Mouse (Mus musculus): ENCODE data around the gene Fgf5. TPM values are rescaled to one million over a fixed set of nuclear protein-coding genes. Genes with fewer than 3 reads are reported as not detected.

Fgf5 gene
- polyA plus RNA-seq (2012) = not detected in 2 replicates

DNA sequence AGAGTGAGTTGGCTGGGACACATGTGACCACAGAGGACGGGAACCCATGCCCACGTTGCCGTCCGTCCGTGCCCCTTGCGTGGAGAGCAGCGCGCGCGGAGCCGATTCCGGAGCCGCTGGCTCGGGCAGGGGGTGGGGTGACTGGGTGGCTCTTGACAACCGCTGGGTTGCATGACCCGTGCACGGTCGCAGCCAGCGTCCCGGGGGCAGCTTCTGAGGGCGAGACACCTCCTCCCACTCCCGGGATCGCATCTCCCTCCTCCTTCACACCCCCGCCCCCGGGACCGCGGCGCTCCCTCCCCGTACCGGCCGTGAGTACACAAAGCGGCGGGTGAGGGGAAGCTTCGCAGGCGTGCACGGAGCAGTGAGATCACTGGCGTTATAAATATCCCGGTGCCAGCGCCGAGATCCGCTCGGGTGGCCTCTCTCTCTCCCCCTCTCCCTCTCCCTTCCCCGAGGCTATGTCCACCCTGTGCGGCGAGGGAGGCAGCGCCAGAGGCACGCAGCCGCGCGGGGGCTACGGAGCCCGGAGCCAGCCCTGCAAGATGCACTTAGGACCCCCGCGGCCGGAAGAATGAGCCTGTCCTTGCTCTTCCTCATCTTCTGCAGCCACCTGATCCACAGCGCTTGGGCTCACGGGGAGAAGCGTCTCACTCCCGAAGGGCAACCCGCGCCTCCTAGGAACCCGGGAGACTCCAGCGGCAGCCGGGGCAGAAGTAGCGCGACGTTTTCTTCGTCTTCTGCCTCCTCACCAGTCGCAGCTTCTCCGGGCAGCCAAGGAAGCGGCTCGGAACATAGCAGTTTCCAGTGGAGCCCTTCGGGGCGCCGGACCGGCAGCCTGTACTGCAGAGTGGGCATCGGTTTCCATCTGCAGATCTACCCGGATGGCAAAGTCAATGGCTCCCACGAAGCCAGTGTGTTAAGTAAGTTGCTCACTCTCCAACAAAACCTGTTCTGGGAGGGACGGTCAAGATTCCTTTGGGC is at the start of gene Fgf5:
TSS of gene Fgf5 (plus strand) at position 347 of the 984 bp plus-strand sequence.
- Histone ChIP-seq H3K27me3 (ENCODE audit: control insufficient read depth) (peaks cover 44% of the 10 kb centered on the region), H3K9me3 (ENCODE audit: control insufficient read depth, low read length) (no peaks in the 10 kb centered on the region), H3K36me3 (ENCODE audit: control insufficient read depth) (no peaks in the 10 kb centered on the region), H3K4me1 (ENCODE audit: control insufficient read depth) (no peaks in the 10 kb centered on the region), H3K4me3 (replicated peaks) (no peak within 1 kb of the TSS)
- TF ChIP-seq GATA1 (IDR thresholded peaks at IDR 0.05; ENCODE audit: low read length) = no peak
- TF ChIP-seq TAL1 (IDR thresholded peaks at IDR 0.05; ENCODE audit: low read length) = no peak

DNA sequence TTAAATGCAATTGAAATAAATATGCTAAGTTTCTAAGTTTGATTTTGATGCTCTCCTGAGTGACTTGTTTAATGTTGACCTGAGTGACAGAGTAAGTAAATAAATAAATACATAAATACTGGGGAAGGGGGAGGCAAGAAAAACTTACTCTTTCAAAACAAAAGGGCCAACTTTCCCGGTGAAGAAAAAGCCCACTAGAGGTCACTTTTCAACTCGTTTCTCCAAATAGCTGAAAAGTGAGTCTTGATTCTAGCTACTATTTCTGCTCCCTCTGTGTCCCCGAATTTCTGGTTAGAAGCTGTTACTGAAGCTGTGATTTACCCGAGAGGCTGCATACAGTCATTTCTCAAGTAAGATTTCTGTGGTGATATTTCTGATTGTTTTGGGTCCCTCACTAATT is 41.5 kb upstream of the Fgf5 start:
- no peak for TF ChIP-seq GATA1 (IDR thresholded peaks at IDR 0.05; ENCODE audit: low read length)
- TF ChIP-seq TAL1 (IDR thresholded peaks at IDR 0.05; ENCODE audit: low read length) = no peak
- no peaks in the 10 kb centered on the region for H3K9me3 ChIP-seq (ENCODE audit: control insufficient read depth, low read length)

DNA sequence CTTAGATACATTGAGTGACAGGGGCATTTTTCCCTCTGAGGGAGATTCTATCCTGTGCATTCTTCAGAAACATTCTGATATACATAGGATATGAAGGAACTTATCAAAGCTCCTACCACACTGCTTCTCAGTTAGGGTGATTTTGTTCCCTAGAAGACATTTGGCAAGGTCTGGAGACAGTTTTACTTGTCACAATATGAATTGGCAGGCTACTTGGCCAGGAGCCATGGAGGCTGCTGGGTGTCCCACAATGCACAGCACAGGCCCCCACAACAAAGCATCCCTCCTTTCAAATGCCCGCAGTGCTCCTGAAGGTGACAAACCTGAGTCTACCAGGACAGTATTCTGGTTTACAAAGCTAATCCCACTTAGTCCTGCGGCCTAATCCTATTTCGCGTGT is 32.0 kb upstream of the Fgf5 start:
- Histone ChIP-seq H3K36me3 (ENCODE audit: control insufficient read depth) (no peaks in the 10 kb centered on the region), H3K27me3 (ENCODE audit: control insufficient read depth) (no peaks in the 10 kb centered on the region), H3K9me3 (ENCODE audit: control insufficient read depth, low read length) (no peaks in the 10 kb centered on the region; the same call in 1 of the 2 replicates), H3K4me3 (replicated peaks) (no peak overlapping the region), H3K4me1 (ENCODE audit: control insufficient read depth) (no peaks in the 10 kb centered on the region)
- TF ChIP-seq GATA1 (IDR thresholded peaks at IDR 0.05; ENCODE audit: low read length) = no peak
- no peak for TF ChIP-seq TAL1 (IDR thresholded peaks at IDR 0.05; ENCODE audit: low read length)

More for the DNA sequence above, 41.5 kb upstream of the Fgf5 start:
- Histone ChIP-seq H3K36me3 (ENCODE audit: control insufficient read depth) (no peaks in the 10 kb centered on the region), H3K4me1 (ENCODE audit: control insufficient read depth) (no peaks in the 10 kb centered on the region), H3K4me3 (replicated peaks) (no peak overlapping the region), H3K27me3 (ENCODE audit: control insufficient read depth) (no peaks in the 10 kb centered on the region)

DNA sequence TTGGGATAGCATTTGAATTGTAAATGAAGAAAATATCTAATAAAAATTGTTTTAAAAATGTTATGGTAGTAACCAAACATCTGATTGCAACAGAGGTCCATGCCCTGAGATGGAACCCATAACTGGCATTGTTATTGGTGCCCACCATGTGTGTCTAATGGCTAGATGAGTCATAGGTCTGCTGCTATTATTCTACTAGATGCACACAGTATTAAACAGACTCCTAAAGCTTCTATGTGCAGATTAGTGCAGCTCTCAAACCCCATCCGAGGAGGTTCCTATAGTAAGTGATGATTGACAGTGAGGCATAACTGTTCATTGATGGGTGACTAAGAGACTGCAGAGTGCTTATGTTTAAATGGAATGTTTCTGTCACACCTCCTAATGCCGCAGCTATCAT is 27.3 kb upstream of the Fgf5 start:
- TF ChIP-seq GATA1 (IDR thresholded peaks at IDR 0.05; ENCODE audit: low read length) (no peak), TAL1 (IDR thresholded peaks at IDR 0.05; ENCODE audit: low read length) (no peak)
- no peaks in the 10 kb centered on the region for H3K36me3 ChIP-seq (ENCODE audit: control insufficient read depth)
- H3K27me3 ChIP-seq (ENCODE audit: control insufficient read depth) = no peaks in the 10 kb centered on the region
- H3K9me3 ChIP-seq (ENCODE audit: control insufficient read depth, low read length) = no peaks in the 10 kb centered on the region; the same call in 1 of the 2 replicates
- H3K4me3 ChIP-seq (replicated peaks) = no peak overlapping the region
- H3K4me1 ChIP-seq (ENCODE audit: control insufficient read depth) = no peaks in the 10 kb centered on the region

DNA sequence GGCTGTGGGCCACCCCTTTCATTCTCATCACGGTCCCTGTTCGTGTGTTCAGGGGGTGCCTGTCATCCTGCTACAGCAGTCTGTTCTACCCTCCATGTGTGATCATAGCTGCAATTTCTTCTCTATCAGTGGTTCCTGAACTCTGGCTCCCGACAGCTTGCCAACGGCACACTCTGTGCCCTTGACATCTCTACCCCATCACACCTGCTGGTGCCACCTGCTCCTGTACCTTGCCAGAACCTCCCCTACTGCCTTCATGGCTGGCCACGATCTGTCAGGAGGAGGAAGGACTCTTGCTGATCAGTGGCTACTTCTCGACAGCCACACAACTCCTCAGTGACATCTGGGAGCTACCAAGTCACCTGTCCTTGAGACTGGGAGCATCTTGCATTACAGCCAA is 24.5 kb upstream of the Fgf5 start:
- no peak overlapping the region for H3K4me3 ChIP-seq (replicated peaks)
- no peaks in the 10 kb centered on the region for H3K36me3 ChIP-seq (ENCODE audit: control insufficient read depth)
- no peaks in the 10 kb centered on the region for H3K4me1 ChIP-seq (ENCODE audit: control insufficient read depth)
- H3K9me3 ChIP-seq (ENCODE audit: control insufficient read depth, low read length) = no peaks in the 10 kb centered on the region
- H3K27me3 ChIP-seq (ENCODE audit: control insufficient read depth) = no peaks in the 10 kb centered on the region
- TF ChIP-seq TAL1 (IDR thresholded peaks at IDR 0.05; ENCODE audit: low read length) (no peak), GATA1 (IDR thresholded peaks at IDR 0.05; ENCODE audit: low read length) (no peak)

DNA sequence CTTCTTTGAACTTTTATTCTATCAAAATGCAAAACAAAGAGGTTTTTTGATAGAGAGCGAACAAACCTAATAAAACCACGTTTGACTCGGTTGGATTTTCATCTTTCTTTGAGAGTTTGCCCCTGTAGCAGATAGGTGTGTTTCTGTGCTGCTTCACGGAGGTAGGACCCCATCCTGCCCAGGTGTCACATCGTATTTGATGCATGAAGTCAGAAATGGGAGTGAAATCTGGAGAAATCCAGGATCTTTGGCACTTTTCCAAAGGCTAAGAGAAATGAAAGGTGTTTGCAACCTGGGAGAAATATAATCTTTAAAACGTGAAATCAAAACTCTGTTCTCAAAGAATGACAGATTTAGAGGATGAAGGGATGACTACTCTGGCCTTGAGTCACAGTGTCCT is 15.5 kb upstream of the Fgf5 start:
- Histone ChIP-seq H3K9me3 (ENCODE audit: control insufficient read depth, low read length) (peaks cover 23% of the 10 kb centered on the region), H3K4me1 (ENCODE audit: control insufficient read depth) (no peaks in the 10 kb centered on the region), H3K27me3 (ENCODE audit: control insufficient read depth) (no peaks in the 10 kb centered on the region), H3K4me3 (replicated peaks) (no peak overlapping the region), H3K36me3 (ENCODE audit: control insufficient read depth) (no peaks in the 10 kb centered on the region)
- TF ChIP-seq TAL1 (IDR thresholded peaks at IDR 0.05; ENCODE audit: low read length) (no peak), GATA1 (IDR thresholded peaks at IDR 0.05; ENCODE audit: low read length) (no peak)

DNA sequence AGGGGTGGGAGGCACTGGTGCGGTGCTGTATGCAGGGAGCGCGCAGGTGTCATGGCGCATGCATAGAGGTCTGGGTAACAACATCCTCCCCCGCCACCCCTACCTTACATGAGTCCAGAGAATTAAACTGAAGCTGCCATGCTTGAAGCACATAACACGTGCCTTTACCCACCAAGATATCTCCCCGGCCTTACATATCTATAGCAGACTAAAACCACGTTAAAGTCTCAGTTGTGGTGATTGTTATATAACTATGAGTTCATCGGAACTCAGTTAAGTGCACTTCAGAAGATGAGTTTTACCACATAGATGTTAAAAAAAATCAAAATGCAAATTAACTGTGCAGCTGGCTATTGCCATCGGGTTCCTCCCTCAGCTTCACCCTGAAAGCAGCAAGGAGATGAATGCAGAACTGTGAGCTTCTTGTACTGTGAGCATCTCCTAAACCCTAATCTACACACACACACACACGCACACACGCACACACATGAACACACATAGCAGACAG is 12.6 kb upstream of the Fgf5 start:
- Histone ChIP-seq H3K4me3 (replicated peaks) (no peak overlapping the region), H3K27me3 (ENCODE audit: control insufficient read depth) (no peaks in the 10 kb centered on the region), H3K36me3 (ENCODE audit: control insufficient read depth) (no peaks in the 10 kb centered on the region), H3K9me3 (ENCODE audit: control insufficient read depth, low read length) (peaks cover 12% of the 10 kb centered on the region), H3K4me1 (ENCODE audit: control insufficient read depth) (no peaks in the 10 kb centered on the region)
- TF ChIP-seq GATA1 (IDR thresholded peaks at IDR 0.05; ENCODE audit: low read length) (no peak), TAL1 (IDR thresholded peaks at IDR 0.05; ENCODE audit: low read length) (no peak)

DNA sequence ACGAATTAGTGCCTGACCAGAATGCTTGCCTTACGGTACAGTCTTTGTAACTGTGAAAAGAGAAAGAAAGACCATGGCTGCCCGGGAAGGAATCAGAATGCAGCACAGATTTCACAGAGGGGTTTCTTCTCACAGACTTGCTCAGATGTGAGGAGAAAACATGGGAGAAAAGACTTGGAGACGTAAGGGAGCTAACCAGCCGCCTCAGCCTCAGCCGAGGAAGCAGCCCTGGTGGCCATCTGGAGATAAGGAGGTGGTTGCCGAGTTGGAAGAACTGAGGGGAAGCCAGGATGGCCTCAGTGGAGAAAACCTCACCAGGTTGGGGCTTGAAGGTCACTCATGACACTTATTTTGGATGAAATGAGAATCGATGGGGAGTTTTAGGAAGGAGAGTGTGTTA is 8.7 kb upstream of the Fgf5 start:
- Histone ChIP-seq H3K4me1 (ENCODE audit: control insufficient read depth) (no peaks in the 10 kb centered on the region), H3K36me3 (ENCODE audit: control insufficient read depth) (no peaks in the 10 kb centered on the region), H3K9me3 (ENCODE audit: control insufficient read depth, low read length) (no peaks in the 10 kb centered on the region), H3K4me3 (replicated peaks) (no peak overlapping the region), H3K27me3 (ENCODE audit: control insufficient read depth) (no peaks in the 10 kb centered on the region)
- TF ChIP-seq TAL1 (IDR thresholded peaks at IDR 0.05; ENCODE audit: low read length) (no peak), GATA1 (IDR thresholded peaks at IDR 0.05; ENCODE audit: low read length) (no peak)

DNA sequence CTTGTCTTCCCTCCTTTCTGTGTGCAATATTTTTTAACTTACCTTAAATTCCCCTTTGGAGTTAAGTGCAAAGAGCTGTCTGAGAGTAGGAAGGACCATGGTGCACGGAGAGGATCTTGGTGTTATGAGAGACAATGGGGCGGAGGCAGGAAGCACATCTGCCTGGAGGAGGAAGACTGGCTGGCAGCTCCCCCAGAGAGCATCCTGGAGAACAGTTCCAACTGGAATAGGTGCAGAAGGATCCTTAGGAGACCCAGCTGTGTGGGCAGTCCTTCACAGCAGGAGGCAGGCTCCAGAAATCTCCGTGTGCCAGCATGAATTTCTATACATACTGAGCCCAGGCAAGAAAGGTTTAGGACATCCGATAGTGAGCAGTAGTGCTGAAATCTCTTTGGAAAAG is 8.0 kb upstream of the Fgf5 start:
- Histone ChIP-seq H3K4me3 (replicated peaks) (no peak overlapping the region), H3K4me1 (ENCODE audit: control insufficient read depth) (no peaks in the 10 kb centered on the region), H3K9me3 (ENCODE audit: control insufficient read depth, low read length) (no peaks in the 10 kb centered on the region), H3K36me3 (ENCODE audit: control insufficient read depth) (no peaks in the 10 kb centered on the region), H3K27me3 (ENCODE audit: control insufficient read depth) (no peaks in the 10 kb centered on the region)
- TF ChIP-seq TAL1 (IDR thresholded peaks at IDR 0.05; ENCODE audit: low read length) = no peak
- TF ChIP-seq GATA1 (IDR thresholded peaks at IDR 0.05; ENCODE audit: low read length) = no peak

Measured in erythroblast, embryonic 14.5 days (primary cell).